Mouse (Mus musculus) neural tube, embryonic 12.5 days (tissue): Measurements from ENCODE around the gene Olfr187. TPM values are rescaled to one million over a fixed set of nuclear protein-coding genes. Genes with fewer than 3 reads are reported as not detected.
"Not testable (repeated sequence)": the region's sequence is repeated elsewhere in the genome, so short reads cannot be mapped to it uniquely, and the experiment has no call there.

Experiments
- ATAC-seq: fragments of 200-750 bp; cut with Nextera tagmentation; 2 replicates; pipeline ENCODE4 v1.8.0; 2017; ENCODE audit warnings: low read depth, mild to moderate bottlenecking, moderate TSS enrichment, moderate library complexity; ENCODE audit not compliant: low FRiP score
- H3K27ac ChIP-seq: fragments of 300-500 bp; sonication (generic); 2 replicates; pipeline ENCODE4 v1.5.1; 2016
- H3K27me3 ChIP-seq: fragments of 300-500 bp; sonication (generic); replicated peaks from 2 replicates; pipeline ENCODE4 v1.6.1; 2016; ENCODE audit warnings: mild to moderate bottlenecking
- H3K36me3 ChIP-seq: fragments of 300-500 bp; sonication (generic); 2 replicates; pipeline ENCODE4 v1.6.1; 2016; ENCODE audit warnings: mild to moderate bottlenecking
- H3K4me1 ChIP-seq: fragments of 300-500 bp; sonication (generic); 2 replicates; pipeline ENCODE4 v1.6.1; 2016
- H3K4me2 ChIP-seq: fragments of 300-500 bp; sonication (generic); replicated peaks from 2 replicates; pipeline ENCODE4 v1.6.1; 2016; ENCODE audit warnings: mild to moderate bottlenecking
- H3K4me3 ChIP-seq: fragments of 300-500 bp; sonication (generic); 2 replicates; pipeline ENCODE4 v1.5.1; 2016
- H3K9ac ChIP-seq: fragments of 300-500 bp; sonication (generic); 2 replicates; pipeline ENCODE4 v1.6.1; 2016; ENCODE audit warnings: mild to moderate bottlenecking
- H3K9me3 ChIP-seq: fragments of 300-500 bp; sonication (generic); 2 replicates; pipeline ENCODE4 v1.6.1; 2016; ENCODE audit warnings: mild to moderate bottlenecking
- WGBS: fragments of 180-500 bp; shearing (Covaris S2); methylation state at CpG from one replicate; pipeline ENCODE4 v1.1.7; 2016; 5-methylcytosine and 5-hydroxymethylcytosine counted together
- polyA plus RNA-seq: library from polyadenylated mRNA; unstranded; fragments of >200 nt; fragmentation: Nextera tagmentation; extraction: Ambion mirVana; gene quantifications from 2 replicates; pipeline ENCODE4 v1.2.1, GENCODE M21; 2016

Olfr187 gene
- polyA plus RNA-seq: not detected in 2 replicates

DNA sequence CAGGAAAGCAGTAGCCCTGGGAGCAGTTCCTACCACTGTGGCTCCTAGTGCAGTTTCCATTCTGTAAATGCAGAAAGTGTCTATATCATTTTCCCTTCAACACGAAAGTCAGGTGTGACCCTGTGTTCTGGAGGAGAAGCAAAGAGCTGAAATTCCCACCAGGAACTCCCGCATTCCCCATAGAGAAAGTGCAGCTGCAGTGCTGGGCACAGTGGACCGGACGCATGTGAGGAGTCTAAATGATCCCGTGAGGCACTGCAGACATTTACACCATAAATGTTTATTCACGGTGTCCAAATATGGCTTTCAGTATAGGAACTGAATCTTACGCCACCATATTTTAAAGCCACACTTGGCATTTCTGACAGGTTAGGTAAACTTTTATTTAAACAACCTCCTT lies at the start of gene Olfr187:
Gene Olfr187, minus strand, starts transcription at position 58 of the 400 bp plus-strand sequence.
- no peak for ATAC-seq
- no peaks in the 10 kb centered on the region for H3K36me3 ChIP-seq
- 92% methylated on average over 7 of the region's 7 CpGs for WGBS

GRCm38 (mm10) chr16:59081113-59081512 lies 41.5 kb upstream of the Olfr187 start:
- ATAC-seq, H3K9ac ChIP-seq: not testable (repeated sequence)
- 79% methylated on average over 2 of the region's 2 CpGs for WGBS

More for the DNA sequence above, at the start of gene Olfr187:
- Histone ChIP-seq H3K9me3 (no peaks in the 10 kb centered on the region), H3K27ac (no peak within 1 kb of the TSS), H3K4me2 (no peak within 1 kb of the TSS), H3K4me1 (no peaks in the 10 kb centered on the region), H3K4me3 (no peak within 1 kb of the TSS), H3K9ac (no peak within 1 kb of the TSS), H3K27me3 (no peaks in the 10 kb centered on the region)

DNA sequence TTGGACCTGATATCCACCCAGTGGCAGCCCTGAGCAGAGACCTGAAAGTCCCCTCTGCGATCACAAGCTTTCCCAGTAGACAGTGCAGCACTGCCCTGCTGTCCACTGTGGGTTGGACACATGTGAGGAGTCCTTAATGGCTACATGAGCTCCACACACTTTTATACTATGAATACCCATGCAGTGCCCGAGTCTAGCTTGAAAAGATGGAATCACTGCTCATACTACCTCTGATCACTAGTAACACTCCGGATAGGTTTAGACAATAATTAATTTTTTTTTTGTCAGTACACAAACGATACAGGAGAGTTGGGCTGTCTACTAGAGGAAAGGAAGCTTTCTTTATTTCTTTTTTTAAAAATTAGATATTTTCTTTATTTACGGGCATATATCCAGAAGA lies 38.3 kb upstream of the Olfr187 start, which contains the start of gene Olfr190:
Gene Olfr190, minus strand, starts transcription at position 101 of the 400 bp plus-strand sequence.
- Histone ChIP-seq H3K36me3 (no peaks in the 10 kb centered on the region), H3K4me1 (no peaks in the 10 kb centered on the region), H3K4me3 (no peak within 1 kb of the TSS), H3K27ac (no peak within 1 kb of the TSS), H3K27me3 (no peaks in the 10 kb centered on the region), H3K9ac (no peak within 1 kb of the TSS), H3K9me3 (no peaks in the 10 kb centered on the region), H3K4me2 (no peak within 1 kb of the TSS)
- no peak for ATAC-seq
- 89% methylated on average over 5 of the region's 5 CpGs for WGBS

More at GRCm38 (mm10) chr16:59081113-59081512, 41.5 kb upstream of the Olfr187 start:
- H3K4me1 ChIP-seq, H3K9me3 ChIP-seq, H3K27ac ChIP-seq, H3K36me3 ChIP-seq, H3K27me3 ChIP-seq, H3K4me2 ChIP-seq, H3K4me3 ChIP-seq: not testable (repeated sequence)

- 89% methylated on average over 1 of the region's 1 CpGs for WGBS
- H3K4me1 ChIP-seq: no peaks in the 10 kb centered on the region
- no peaks in the 10 kb centered on the region for H3K36me3 ChIP-seq
- no peak overlapping the region for H3K27ac ChIP-seq
- no peak overlapping the region for H3K4me2 ChIP-seq
- H3K9ac ChIP-seq: no peak overlapping the region
- no peak overlapping the region for H3K4me3 ChIP-seq
- H3K9me3 ChIP-seq: no peaks in the 10 kb centered on the region
- ATAC-seq: no peak
- H3K27me3 ChIP-seq: no peaks in the 10 kb centered on the region
Measured at GRCm38 (mm10) chr16:59073520-59073919, 34.0 kb upstream of the Olfr187 start.

DNA sequence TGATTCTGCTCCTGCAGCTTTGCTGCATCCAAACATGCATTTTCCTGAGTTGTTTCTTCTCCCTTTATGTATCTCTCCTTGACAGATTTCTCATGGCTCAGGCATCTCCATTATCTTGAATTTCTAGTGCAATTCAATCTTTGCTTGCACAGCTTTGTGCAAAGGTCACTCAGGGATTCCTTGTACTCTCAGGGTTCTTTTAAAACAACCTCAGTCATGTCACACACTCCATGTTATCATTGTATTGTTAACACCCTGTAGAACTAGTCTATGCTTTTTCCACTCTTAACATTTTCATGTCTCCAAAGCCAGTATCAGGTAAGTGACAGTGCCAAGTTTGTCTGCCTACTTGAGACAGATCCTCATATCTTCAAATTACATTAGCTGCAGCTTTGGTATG lies 32.2 kb upstream of the Olfr187 start:
- no peaks in the 10 kb centered on the region for H3K36me3 ChIP-seq
- H3K27ac ChIP-seq: no peak overlapping the region
- H3K27me3 ChIP-seq: no peaks in the 10 kb centered on the region
- no peaks in the 10 kb centered on the region for H3K4me1 ChIP-seq
- no peaks in the 10 kb centered on the region for H3K9me3 ChIP-seq
- no peak overlapping the region for H3K9ac ChIP-seq
- ATAC-seq: no peak
- H3K4me3 ChIP-seq: no peak overlapping the region
- no peak overlapping the region for H3K4me2 ChIP-seq

DNA sequence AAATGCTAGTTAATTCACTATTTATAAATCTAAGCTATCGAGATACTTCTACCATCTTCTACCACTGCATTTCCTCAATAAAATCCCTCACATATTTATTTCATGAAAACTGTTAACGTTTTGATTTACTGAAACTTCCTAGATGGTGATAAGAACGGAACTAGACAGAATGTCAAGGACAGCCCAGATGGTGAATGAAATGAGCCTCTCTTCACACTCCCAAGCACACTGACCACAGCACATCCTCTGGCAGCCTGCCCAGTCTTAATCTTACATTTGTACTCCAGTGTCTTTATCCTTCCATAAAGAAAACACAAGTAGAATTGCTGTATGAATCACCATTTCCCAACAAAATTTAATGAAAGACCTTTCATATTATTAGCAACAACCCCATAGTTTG lies 22.8 kb upstream of the Olfr187 start:
- 79% methylated on average over 3 of the region's 3 CpGs for WGBS
- H3K9me3 ChIP-seq, H3K4me2 ChIP-seq, ATAC-seq, H3K4me1 ChIP-seq, H3K9ac ChIP-seq, H3K4me3 ChIP-seq, H3K27ac ChIP-seq, H3K36me3 ChIP-seq, H3K27me3 ChIP-seq: not testable (repeated sequence)

DNA sequence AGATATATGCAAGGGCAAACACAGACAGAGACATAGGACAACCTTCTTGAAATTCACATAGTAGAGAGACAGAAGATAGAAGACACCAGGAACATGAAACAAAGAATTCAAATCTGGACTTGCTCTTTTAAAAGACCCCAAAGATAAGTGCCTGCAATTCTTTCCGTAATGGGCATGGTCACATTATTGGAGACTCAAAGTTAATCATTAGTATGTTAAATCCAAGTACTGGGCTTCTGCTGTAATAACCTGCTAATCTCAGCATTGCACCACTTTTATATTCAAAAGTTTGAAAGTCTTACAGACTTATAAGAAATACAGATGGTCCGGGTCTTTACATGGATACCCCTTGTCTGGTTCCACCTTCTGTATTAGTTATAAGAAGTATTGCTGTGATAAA lies 9.7 kb upstream of the Olfr187 start:
- H3K9me3 ChIP-seq, ATAC-seq: not testable (repeated sequence)
- 94% methylated on average over 2 of the region's 2 CpGs for WGBS

GRCm38 (mm10) chr16:59048860-59049259 lies 9.3 kb upstream of the Olfr187 start:
- H3K9me3 ChIP-seq: no peaks in the 10 kb centered on the region
- no peak overlapping the region for H3K4me3 ChIP-seq
- H3K27ac ChIP-seq: no peak overlapping the region
- no peaks in the 10 kb centered on the region for H3K36me3 ChIP-seq
- no peak overlapping the region for H3K4me2 ChIP-seq
- ATAC-seq: no peak
- H3K27me3 ChIP-seq: no peaks in the 10 kb centered on the region
- no peaks in the 10 kb centered on the region for H3K4me1 ChIP-seq
- WGBS: 82% methylated on average over 1 of the region's 1 CpGs
- no peak overlapping the region for H3K9ac ChIP-seq

More for the DNA sequence above, 9.7 kb upstream of the Olfr187 start:
- not testable (repeated sequence) for H3K27me3 ChIP-seq, H3K4me3 ChIP-seq, H3K4me1 ChIP-seq, H3K4me2 ChIP-seq, H3K27ac ChIP-seq, H3K9ac ChIP-seq, H3K36me3 ChIP-seq

DNA sequence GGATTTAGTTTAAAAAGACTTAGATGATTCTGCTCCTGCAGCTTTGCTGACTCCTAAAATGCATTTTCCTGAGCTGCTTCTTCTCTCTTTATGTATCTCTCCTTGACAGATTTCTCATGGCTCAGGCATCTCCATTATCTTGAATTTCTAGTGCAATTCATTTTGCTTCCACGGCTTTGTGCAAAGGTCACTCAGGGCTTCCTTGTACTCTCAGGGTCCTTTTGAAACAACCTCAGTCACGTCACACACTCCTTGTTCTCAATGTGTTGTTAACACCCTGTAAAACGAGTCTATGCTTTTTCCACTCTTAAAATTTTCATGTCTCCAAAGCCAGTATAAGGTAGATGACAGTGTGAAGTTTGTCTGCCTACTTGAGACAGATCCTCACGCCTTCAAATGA lies 8.0 kb upstream of the Olfr187 start:
- Histone ChIP-seq H3K4me3 (no peak overlapping the region), H3K4me1 (no peaks in the 10 kb centered on the region), H3K9me3 (no peaks in the 10 kb centered on the region), H3K36me3 (no peaks in the 10 kb centered on the region), H3K27ac (no peak overlapping the region), H3K27me3 (no peaks in the 10 kb centered on the region), H3K4me2 (no peak overlapping the region), H3K9ac (no peak overlapping the region)
- WGBS: 75% methylated on average over 4 of the region's 4 CpGs
- ATAC-seq: no peak

- Histone ChIP-seq H3K4me2 (no peak overlapping the region), H3K27ac (no peak overlapping the region), H3K9ac (no peak overlapping the region), H3K36me3 (no peaks in the 10 kb centered on the region), H3K27me3 (no peaks in the 10 kb centered on the region), H3K9me3 (no peaks in the 10 kb centered on the region), H3K4me3 (no peak overlapping the region), H3K4me1 (no peaks in the 10 kb centered on the region)
- 84% methylated on average over 3 of the region's 3 CpGs for WGBS
- no peak for ATAC-seq
Measured at GRCm38 (mm10) chr16:59045835-59046234, 6.3 kb upstream of the Olfr187 start.

- Histone ChIP-seq H3K4me1 (no peaks in the 10 kb centered on the region), H3K4me3 (no peak within 1 kb of the TSS), H3K36me3 (no peaks in the 10 kb centered on the region), H3K27me3 (no peaks in the 10 kb centered on the region), H3K4me2 (no peak within 1 kb of the TSS), H3K27ac (no peak within 1 kb of the TSS), H3K9me3 (no peaks in the 10 kb centered on the region), H3K9ac (no peak within 1 kb of the TSS)
- 90% methylated on average over 4 of the region's 4 CpGs for WGBS
- ATAC-seq: no peak
Measured at GRCm38 (mm10) chr16:59030191-59030590, 9.4 kb downstream of the Olfr187 start, which contains the start of gene Olfr186. TSS of gene Olfr186 (minus strand) at chr16:59030291.

- no peak for ATAC-seq
- no peaks in the 10 kb centered on the region for H3K36me3 ChIP-seq
- WGBS: 74% methylated on average over 2 of the region's 2 CpGs
- no peak overlapping the region for H3K27ac ChIP-seq
- no peak overlapping the region for H3K4me2 ChIP-seq
- H3K4me3 ChIP-seq: no peak overlapping the region
- H3K4me1 ChIP-seq: no peaks in the 10 kb centered on the region
- H3K9me3 ChIP-seq: no peaks in the 10 kb centered on the region
- no peaks in the 10 kb centered on the region for H3K27me3 ChIP-seq
- H3K9ac ChIP-seq: no peak overlapping the region
Measured at GRCm38 (mm10) chr16:59013357-59014018, 26.1 kb downstream of the Olfr187 start.

DNA sequence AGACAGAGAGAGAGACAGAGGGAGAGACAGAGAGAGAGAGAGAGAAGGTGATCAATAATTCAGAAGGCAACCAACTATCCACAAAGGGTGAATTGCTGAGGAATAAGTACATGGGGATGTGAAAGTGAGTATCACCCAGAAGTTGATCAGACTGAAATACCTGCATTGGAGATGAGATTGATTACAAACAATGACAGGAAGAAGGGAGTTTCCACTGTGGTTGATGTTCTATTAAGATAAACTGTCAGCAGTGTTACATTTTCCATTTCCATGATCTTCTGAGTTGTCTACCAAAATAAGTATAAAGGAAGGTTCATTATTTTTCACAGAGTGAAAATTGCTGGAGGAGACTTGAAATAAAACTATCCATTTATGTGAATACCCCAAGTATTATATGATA lies 32.4 kb downstream of the Olfr187 start:
- no peak overlapping the region for H3K4me3 ChIP-seq
- H3K27me3 ChIP-seq: no peaks in the 10 kb centered on the region
- ATAC-seq: no peak
- no peak overlapping the region for H3K9ac ChIP-seq
- no peaks in the 10 kb centered on the region for H3K9me3 ChIP-seq
- no peaks in the 10 kb centered on the region for H3K36me3 ChIP-seq
- H3K4me1 ChIP-seq: no peaks in the 10 kb centered on the region
- H3K4me2 ChIP-seq: no peak overlapping the region
- no peak overlapping the region for H3K27ac ChIP-seq
